Mouse (Mus musculus) intestine, embryonic 15.5 days (tissue): ENCODE results near the gene Akr1a1. TPM values are rescaled to one million over a fixed set of nuclear protein-coding genes. Genes with fewer than 3 reads are reported as not detected.
A peak's percentile ranks its signal among the peaks of the same experiment; 100 is the strongest.

ENCODE experiments used
- ATAC-seq: fragments of 200-750 bp; cut with Nextera tagmentation; 2 replicates; pipeline ENCODE4 v1.8.0; 2017; ENCODE audit warnings: moderate TSS enrichment, moderate library complexity
- H3K27ac ChIP-seq: fragments of 300-500 bp; sonication (generic); 2 replicates; pipeline ENCODE4 v1.5.1; 2015; ENCODE audit warnings: mild to moderate bottlenecking, inconsistent platforms
- H3K27me3 ChIP-seq: fragments of 300-500 bp; sonication (generic); replicated peaks from 2 replicates; pipeline ENCODE4 v1.6.1; 2015; ENCODE audit warnings: inconsistent platforms
- H3K36me3 ChIP-seq: fragments of 300-500 bp; sonication (generic); 2 replicates; pipeline ENCODE4 v1.6.1; 2015; ENCODE audit warnings: inconsistent platforms
- H3K4me1 ChIP-seq: fragments of 300-500 bp; sonication (generic); replicated peaks from 2 replicates; pipeline ENCODE4 v1.6.1; 2015; ENCODE audit warnings: inconsistent platforms
- H3K4me2 ChIP-seq: fragments of 300-500 bp; sonication (generic); replicated peaks from 2 replicates; pipeline ENCODE4 v1.6.1; 2015; ENCODE audit warnings: mild to moderate bottlenecking, inconsistent platforms
- H3K4me3 ChIP-seq: fragments of 300-500 bp; sonication (generic); replicated peaks from 2 replicates; pipeline ENCODE4 v1.5.1; 2015; ENCODE audit warnings: inconsistent platforms
- H3K9ac ChIP-seq: fragments of 300-500 bp; sonication (generic); 2 replicates; pipeline ENCODE4 v1.6.1; 2015; ENCODE audit warnings: inconsistent platforms
- H3K9me3 ChIP-seq: fragments of 300-500 bp; sonication (generic); 2 replicates; pipeline ENCODE4 v1.6.1; 2016; ENCODE audit warnings: inconsistent platforms
- WGBS: fragments of 180-500 bp; shearing (Covaris S2); methylation state at CpG from one replicate; pipeline ENCODE4 v1.1.7; 2015; 5-methylcytosine and 5-hydroxymethylcytosine counted together
- polyA plus RNA-seq: library from polyadenylated mRNA; unstranded; fragments of >200 nt; fragmentation: Nextera tagmentation; extraction: Ambion mirVana; gene quantifications from 2 replicates; pipeline ENCODE4 v1.2.1, GENCODE M21; 2015

The Akr1a1 gene
- polyA plus RNA-seq, 1 experiment from 2014 or later, result 772 TPM

DNA sequence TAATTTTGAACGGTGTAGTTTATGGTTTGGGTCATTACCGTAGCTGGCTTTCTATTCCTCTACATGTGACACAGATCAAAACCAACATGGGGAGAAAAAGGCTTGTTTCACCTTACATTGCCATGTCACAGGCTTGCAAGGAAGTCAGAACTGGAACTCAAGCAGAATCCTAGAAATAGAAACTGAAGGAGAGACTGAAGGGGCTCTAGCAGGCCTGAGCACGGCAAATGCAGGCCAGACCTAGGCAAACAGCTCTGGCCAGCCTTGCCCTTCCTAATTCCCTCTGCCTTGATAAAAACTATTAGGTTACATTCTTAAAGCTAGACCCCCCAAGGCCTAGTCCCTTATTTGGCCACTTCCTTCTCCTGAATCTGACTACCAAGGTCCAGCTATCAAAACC lies 4.2 kb upstream of the Akr1a1 start:
- no peak overlapping the region for H3K4me3 ChIP-seq
- no peak overlapping the region for H3K9ac ChIP-seq
- H3K4me2 ChIP-seq, result no peak overlapping the region
- ATAC-seq, result no peak
- no peaks in the 10 kb centered on the region; the same call in 1 of the 2 replicates for H3K4me1 ChIP-seq
- no peaks in the 10 kb centered on the region for H3K27me3 ChIP-seq
- H3K27ac ChIP-seq, result no peak overlapping the region
- H3K36me3 ChIP-seq, result no peaks in the 10 kb centered on the region
- no peaks in the 10 kb centered on the region for H3K9me3 ChIP-seq
- 76% methylated on average over 3 of the region's 3 CpGs for WGBS

- Histone ChIP-seq H3K4me2 (no peak overlapping the region), H3K27ac (no peak overlapping the region)
These were observed 3.6 kb upstream of the Akr1a1 start for GRCm38 (mm10) chr4:116655100-116655499.

GRCm38 (mm10) chr4:116653228-116653627 lies 1.7 kb upstream of the Akr1a1 start:
- Histone ChIP-seq H3K4me2 (no peak overlapping the region), H3K9ac (no peak overlapping the region), H3K9me3 (no peaks in the 10 kb centered on the region), H3K4me1 (peaks cover 14% of the 10 kb centered on the region), H3K4me3 (no peak overlapping the region), H3K27me3 (no peaks in the 10 kb centered on the region), H3K27ac (no peak overlapping the region), H3K36me3 (no peaks in the 10 kb centered on the region)
- 89% methylated on average over 6 of the region's 6 CpGs for WGBS
- ATAC-seq, result no peak

More at GRCm38 (mm10) chr4:116655100-116655499, 3.6 kb upstream of the Akr1a1 start:
- Histone ChIP-seq H3K9ac (no peak overlapping the region), H3K4me3 (no peak overlapping the region), H3K27me3 (no peaks in the 10 kb centered on the region), H3K4me1 (peaks cover 3% of the 10 kb centered on the region), H3K36me3 (no peaks in the 10 kb centered on the region), H3K9me3 (no peaks in the 10 kb centered on the region)
- 40% methylated on average over 2 of the region's 2 CpGs for WGBS
- peak; percentile 9; the same call in 1 of the 2 replicates for ATAC-seq

GRCm38 (mm10) chr4:116651797-116652135 lies 286 bp upstream of the Akr1a1 start:
- WGBS, result 6% methylated on average over 6 of the region's 6 CpGs
- Histone ChIP-seq H3K4me3 (peak overlapping the region; percentile 81), H3K36me3 (no peaks in the 10 kb centered on the region), H3K27me3 (no peaks in the 10 kb centered on the region), H3K4me1 (peaks cover 19% of the 10 kb centered on the region), H3K27ac (peak overlapping the region; percentile 94; the same call in 1 of the 2 replicates), H3K9me3 (no peaks in the 10 kb centered on the region), H3K4me2 (peak overlapping the region; percentile 73), H3K9ac (peak overlapping the region; percentile 94)
- ATAC-seq, result peak; percentile 4; the same call in 1 of the 2 replicates

GRCm38 (mm10) chr4:116650365-116650764 lies 1.1 kb downstream of the Akr1a1 start:
- H3K27ac ChIP-seq, result peak overlapping the region; percentile 94
- H3K4me1 ChIP-seq, result peaks cover 23% of the 10 kb centered on the region
- H3K9me3 ChIP-seq, result no peaks in the 10 kb centered on the region
- peak overlapping the region; percentile 81 for H3K4me3 ChIP-seq
- ATAC-seq, result no peak
- peak overlapping the region; percentile 94 for H3K9ac ChIP-seq
- WGBS, result 26% methylated on average over 5 of the region's 5 CpGs
- peak overlapping the region; percentile 73 for H3K4me2 ChIP-seq
- no peaks in the 10 kb centered on the region for H3K36me3 ChIP-seq
- no peaks in the 10 kb centered on the region for H3K27me3 ChIP-seq

DNA sequence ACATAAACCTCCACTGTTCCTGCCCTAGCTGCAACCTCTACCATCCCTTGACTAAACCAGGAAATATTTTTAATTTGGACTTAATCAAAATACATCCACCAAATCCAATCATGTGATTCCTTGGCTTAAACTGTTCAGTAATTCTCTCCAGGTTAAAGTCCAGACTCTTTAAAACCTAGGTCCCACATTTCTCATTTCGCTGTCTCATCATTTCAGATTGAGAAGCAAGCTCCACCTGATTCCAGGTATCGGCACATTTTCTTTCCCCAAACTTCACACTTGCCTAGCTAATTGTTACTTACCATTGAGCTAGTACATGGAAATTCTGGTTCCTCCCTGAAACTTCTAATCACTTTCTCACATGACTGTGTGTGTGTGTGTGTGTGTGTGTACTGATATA lies 2.1 kb downstream of the Akr1a1 start:
- no peak overlapping the region for H3K27ac ChIP-seq
- H3K4me2 ChIP-seq, result peak overlapping the region; percentile 73
- H3K36me3 ChIP-seq, result no peaks in the 10 kb centered on the region
- H3K27me3 ChIP-seq, result no peaks in the 10 kb centered on the region
- peaks cover 23% of the 10 kb centered on the region for H3K4me1 ChIP-seq
- H3K9ac ChIP-seq, result no peak overlapping the region
- no peak for ATAC-seq
- no peak overlapping the region for H3K4me3 ChIP-seq
- H3K9me3 ChIP-seq, result no peaks in the 10 kb centered on the region
- 90% methylated on average over 2 of the region's 2 CpGs for WGBS

- H3K27me3 ChIP-seq, result no peaks in the 10 kb centered on the region
- no peak for ATAC-seq
- H3K4me3 ChIP-seq, result no peak overlapping the region
- peaks cover 23% of the 10 kb centered on the region for H3K4me1 ChIP-seq
- WGBS, result 75% methylated on average over 7 of the region's 7 CpGs
- no peak overlapping the region for H3K27ac ChIP-seq
- H3K4me2 ChIP-seq, result no peak overlapping the region
- H3K9ac ChIP-seq, result no peak overlapping the region
- peaks cover 16% of the 10 kb centered on the region for H3K36me3 ChIP-seq
- no peaks in the 10 kb centered on the region for H3K9me3 ChIP-seq
These were observed 5.9 kb downstream of the Akr1a1 start for GRCm38 (mm10) chr4:116645624-116646023.

GRCm38 (mm10) chr4:116644326-116644725 lies 7.2 kb downstream of the Akr1a1 start:
- Histone ChIP-seq H3K4me1 (peaks cover 14% of the 10 kb centered on the region; the same call in 1 of the 2 replicates), H3K27ac (no peak overlapping the region), H3K9ac (no peak overlapping the region), H3K4me2 (no peak overlapping the region), H3K9me3 (no peaks in the 10 kb centered on the region), H3K27me3 (no peaks in the 10 kb centered on the region), H3K36me3 (peaks cover 25% of the 10 kb centered on the region), H3K4me3 (no peak overlapping the region)
- WGBS, result 52% methylated on average over 6 of the region's 6 CpGs
- peak; percentile 62 for ATAC-seq

GRCm38 (mm10) chr4:116642071-116642470 lies 9.4 kb downstream of the Akr1a1 start:
- no peak overlapping the region for H3K27ac ChIP-seq
- no peak for ATAC-seq
- WGBS, result 96% methylated on average over 1 of the region's 1 CpGs
- H3K4me1 ChIP-seq, result peaks cover 4% of the 10 kb centered on the region; the same call in 1 of the 2 replicates
- peaks cover 42% of the 10 kb centered on the region for H3K36me3 ChIP-seq
- H3K9ac ChIP-seq, result no peak overlapping the region
- no peak overlapping the region for H3K4me2 ChIP-seq
- H3K9me3 ChIP-seq, result no peaks in the 10 kb centered on the region
- no peaks in the 10 kb centered on the region for H3K27me3 ChIP-seq
- no peak overlapping the region for H3K4me3 ChIP-seq

GRCm38 (mm10) chr4:116638821-116639220 lies 12.7 kb downstream of the Akr1a1 start:
- H3K36me3 ChIP-seq, result peaks cover 61% of the 10 kb centered on the region
- H3K27ac ChIP-seq, result no peak overlapping the region
- no peak for ATAC-seq
- 95% methylated on average over 6 of the region's 6 CpGs for WGBS
- no peak overlapping the region for H3K4me3 ChIP-seq
- no peaks in the 10 kb centered on the region for H3K4me1 ChIP-seq
- H3K4me2 ChIP-seq, result no peak overlapping the region
- H3K9ac ChIP-seq, result no peak overlapping the region
- no peaks in the 10 kb centered on the region for H3K9me3 ChIP-seq
- H3K27me3 ChIP-seq, result no peaks in the 10 kb centered on the region

GRCm38 (mm10) chr4:116635197-116635596 lies 16.3 kb downstream of the Akr1a1 start:
- ATAC-seq, result no peak
- Histone ChIP-seq H3K36me3 (peaks cover 44% of the 10 kb centered on the region), H3K4me2 (no peak overlapping the region), H3K9me3 (no peaks in the 10 kb centered on the region), H3K4me1 (no peaks in the 10 kb centered on the region), H3K27me3 (no peaks in the 10 kb centered on the region), H3K9ac (no peak overlapping the region), H3K4me3 (no peak overlapping the region), H3K27ac (no peak overlapping the region)
- WGBS, result 91% methylated on average over 1 of the region's 1 CpGs

DNA sequence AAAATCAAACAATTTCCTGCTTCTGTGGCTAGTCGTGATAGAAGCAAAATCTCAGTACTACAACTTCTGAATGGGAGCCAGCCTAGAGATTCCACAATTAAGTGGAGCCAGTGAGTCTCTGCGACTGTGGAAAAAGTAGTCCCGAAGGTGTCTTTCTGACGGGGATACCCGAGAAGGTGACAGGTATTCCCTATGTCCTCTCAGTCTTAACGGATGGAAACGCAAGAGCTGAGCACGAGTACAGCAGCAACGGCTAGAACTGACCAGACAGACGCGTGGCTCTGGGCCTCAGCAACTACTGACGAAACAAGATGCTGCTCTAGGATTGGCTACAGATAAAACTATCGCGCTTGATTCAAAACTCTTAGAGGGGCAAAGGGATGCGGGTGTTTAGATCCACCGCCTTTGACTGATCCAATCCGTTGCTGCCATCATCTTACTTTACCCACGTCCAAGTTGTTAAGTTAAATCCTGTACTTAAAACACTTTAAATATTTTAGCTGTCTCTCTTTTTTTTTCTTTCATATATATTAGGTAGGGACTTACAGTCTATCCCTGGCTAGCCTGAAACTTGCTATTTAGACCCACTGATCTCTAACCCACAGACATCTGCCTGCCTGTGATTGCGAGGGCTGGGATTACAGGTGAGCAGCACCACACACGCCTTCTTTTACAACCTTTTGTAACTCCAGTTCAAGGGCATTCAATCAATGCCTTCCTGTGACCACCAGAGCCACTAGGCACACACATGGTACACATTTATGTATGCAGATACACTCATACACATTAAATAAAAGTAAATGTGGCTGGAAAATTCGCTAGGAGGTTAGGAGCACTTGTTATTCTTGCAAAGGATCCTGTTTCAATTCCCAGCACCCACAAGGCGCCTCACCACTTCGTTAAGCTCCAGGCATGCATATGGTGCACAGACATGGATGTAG lies 23.5 kb downstream of the Akr1a1 start, which contains the start of gene Nasp:
Nasp (minus strand) TSS at position 220 of the 941 bp plus-strand sequence.
- H3K4me1 ChIP-seq, result peaks cover 10% of the 10 kb centered on the region
- peak within 1 kb of the TSS; percentile 75 for H3K4me2 ChIP-seq
- 7% methylated on average over 23 of the region's 23 CpGs for WGBS
- peak within 1 kb of the TSS; percentile 87 for H3K9ac ChIP-seq
- H3K36me3 ChIP-seq, result 0 out of 2 replicates have a peak, but pooled peaks cover 3% of the 10 kb centered on the region
- no peaks in the 10 kb centered on the region for H3K9me3 ChIP-seq
- peak within 1 kb of the TSS; percentile 96 for H3K27ac ChIP-seq
- ATAC-seq, result peak; percentile 91
- no peaks in the 10 kb centered on the region for H3K27me3 ChIP-seq
- H3K4me3 ChIP-seq, result peak within 1 kb of the TSS; percentile 94
